Mouse (Mus musculus): ENCODE data around the gene Hcls1.

The Hcls1 gene

GRCm38 (mm10) chr16:36934841-36935620 lies at the start of gene Hcls1:
Gene Hcls1, plus strand, starts transcription at chr16:36934983.
- DNase-seq = peak; percentile 46 to 48

GRCm38 (mm10) chr16:36885912-36886311 lies 48.9 kb upstream of the Hcls1 start:
- DNase-seq = no peak

GRCm38 (mm10) chr16:36887546-36887945 lies 47.2 kb upstream of the Hcls1 start:
- no peak for DNase-seq

- DNase-seq = no peak
Measured at GRCm38 (mm10) chr16:36890559-36890958, 44.2 kb upstream of the Hcls1 start.

GRCm38 (mm10) chr16:36891415-36891814 lies 43.4 kb upstream of the Hcls1 start:
- DNase-seq = no peak

- DNase-seq = no peak
Measured at GRCm38 (mm10) chr16:36893317-36893716, 41.5 kb upstream of the Hcls1 start.

- no peak for DNase-seq
Measured at GRCm38 (mm10) chr16:36896712-36897111, 38.1 kb upstream of the Hcls1 start.

- no peak for DNase-seq
Measured at GRCm38 (mm10) chr16:36903156-36903555, 31.6 kb upstream of the Hcls1 start.

GRCm38 (mm10) chr16:36911909-36912308 lies 22.9 kb upstream of the Hcls1 start:
- no peak for DNase-seq

GRCm38 (mm10) chr16:36912311-36912710 lies 22.5 kb upstream of the Hcls1 start:
- no peak for DNase-seq

GRCm38 (mm10) chr16:36914195-36914594 lies 20.6 kb upstream of the Hcls1 start:
- no peak for DNase-seq

GRCm38 (mm10) chr16:36918505-36918904 lies 16.3 kb upstream of the Hcls1 start:
- DNase-seq = no peak

- DNase-seq = no peak
Measured at GRCm38 (mm10) chr16:36920410-36920809, 14.4 kb upstream of the Hcls1 start.

GRCm38 (mm10) chr16:36921067-36921613 lies 13.6 kb upstream of the Hcls1 start:
- no peak for DNase-seq

GRCm38 (mm10) chr16:36921980-36922379 lies 12.8 kb upstream of the Hcls1 start:
- no peak for DNase-seq

GRCm38 (mm10) chr16:36924312-36924711 lies 10.5 kb upstream of the Hcls1 start:
- DNase-seq = no peak

GRCm38 (mm10) chr16:36925351-36925750 lies 9.4 kb upstream of the Hcls1 start:
- no peak for DNase-seq

GRCm38 (mm10) chr16:36925797-36926196 lies 9.0 kb upstream of the Hcls1 start:
- peak; percentile 56 to 63 for DNase-seq

- no peak for DNase-seq
Measured at GRCm38 (mm10) chr16:36926514-36927447, 8.0 kb upstream of the Hcls1 start.

GRCm38 (mm10) chr16:36927495-36928105 lies 7.2 kb upstream of the Hcls1 start:
- DNase-seq = no peak

- DNase-seq = no peak
Measured at GRCm38 (mm10) chr16:36928106-36928500, 6.7 kb upstream of the Hcls1 start.

GRCm38 (mm10) chr16:36929216-36929615 lies 5.6 kb upstream of the Hcls1 start:
- no peak for DNase-seq
